Mouse (Mus musculus) E14TG2a.4 (cell line): ENCODE measurements around the gene Olfr1395.

Source experiments
- H3K27me3 ChIP-seq: 2 replicates; pipeline ENCODE4 v1.6.1; 2014; ENCODE audit warnings: low read length, control low read depth; ENCODE audit not compliant: insufficient read depth
- H3K36me3 ChIP-seq: 2 replicates; pipeline ENCODE4 v1.6.1; 2014; ENCODE audit warnings: low read length, control low read depth; ENCODE audit not compliant: insufficient read depth
- H3K4me1 ChIP-seq: replicated peaks from 2 replicates; pipeline ENCODE4 v1.6.1; 2014; ENCODE audit warnings: low read depth, low read length, control low read depth
- H3K4me3 ChIP-seq: replicated peaks from 2 replicates; pipeline ENCODE4 v1.5.1; 2014; ENCODE audit warnings: mild to moderate bottlenecking, low read length
- H3K9me3 ChIP-seq: 2 replicates; pipeline ENCODE4 v1.6.1; 2014; ENCODE audit warnings: low read length, control low read depth
- CTCF ChIP-seq: conservative IDR thresholded peaks from 2 replicates; pipeline ENCODE4 v1.5.1; 2014; ENCODE audit warnings: low read length
- NANOG ChIP-seq: IDR thresholded peaks from 2 replicates; pipeline ENCODE4 v1.6.1; 2014; ENCODE audit warnings: borderline replicate concordance, low read length, mixed read lengths
- POU5F1 ChIP-seq: IDR thresholded peaks from 2 replicates; pipeline ENCODE4 v1.6.1; 2014; ENCODE audit warnings: low read length, borderline replicate concordance

The Olfr1395 gene

GRCm38 (mm10) chr11:49107650-49108537 is 34.2 kb upstream of the Olfr1395 start:
- no peak for TF ChIP-seq POU5F1
- TF ChIP-seq CTCF: no peak
- TF ChIP-seq NANOG: no peak
- no peaks in the 10 kb centered on the region for H3K36me3 ChIP-seq
- no peaks in the 10 kb centered on the region; the same call in 1 of the 2 replicates for H3K27me3 ChIP-seq
- H3K9me3 ChIP-seq: no peaks in the 10 kb centered on the region
- peaks cover 3% of the 10 kb centered on the region for H3K4me1 ChIP-seq
- no peak overlapping the region for H3K4me3 ChIP-seq

- H3K27me3 ChIP-seq: no peaks in the 10 kb centered on the region; the same call in 1 of the 2 replicates
- no peak overlapping the region for H3K4me3 ChIP-seq
- H3K9me3 ChIP-seq: no peaks in the 10 kb centered on the region
- no peaks in the 10 kb centered on the region for H3K4me1 ChIP-seq
- no peaks in the 10 kb centered on the region for H3K36me3 ChIP-seq
- no peak for TF ChIP-seq NANOG
- no peak for TF ChIP-seq POU5F1
- peak; percentile 41 for TF ChIP-seq CTCF
Measured at GRCm38 (mm10) chr11:49108833-49109232, 33.2 kb upstream of the Olfr1395 start.

- Histone ChIP-seq H3K27me3 (no peaks in the 10 kb centered on the region; the same call in 1 of the 2 replicates), H3K9me3 (no peaks in the 10 kb centered on the region), H3K36me3 (no peaks in the 10 kb centered on the region), H3K4me1 (no peaks in the 10 kb centered on the region), H3K4me3 (no peak overlapping the region)
- no peak for TF ChIP-seq NANOG
Measured at GRCm38 (mm10) chr11:49111000-49111399, 31.1 kb upstream of the Olfr1395 start.

- Histone ChIP-seq H3K4me3 (no peak overlapping the region), H3K4me1 (no peaks in the 10 kb centered on the region), H3K9me3 (no peaks in the 10 kb centered on the region), H3K36me3 (no peaks in the 10 kb centered on the region), H3K27me3 (peaks cover 2% of the 10 kb centered on the region; the same call in 1 of the 2 replicates)
- no peak for TF ChIP-seq NANOG
- no peak for TF ChIP-seq CTCF
- no peak for TF ChIP-seq POU5F1
Measured at GRCm38 (mm10) chr11:49112624-49113219, 29.4 kb upstream of the Olfr1395 start.

GRCm38 (mm10) chr11:49114158-49114557 is 27.9 kb upstream of the Olfr1395 start:
- Histone ChIP-seq H3K4me1 (no peaks in the 10 kb centered on the region), H3K36me3 (no peaks in the 10 kb centered on the region), H3K4me3 (no peak overlapping the region), H3K9me3 (no peaks in the 10 kb centered on the region), H3K27me3 (peaks cover 2% of the 10 kb centered on the region; the same call in 1 of the 2 replicates)
- TF ChIP-seq POU5F1: no peak
- no peak for TF ChIP-seq CTCF
- no peak for TF ChIP-seq NANOG

- no peaks in the 10 kb centered on the region for H3K36me3 ChIP-seq
- no peaks in the 10 kb centered on the region for H3K9me3 ChIP-seq
- TF ChIP-seq CTCF (no peak), NANOG (no peak), POU5F1 (no peak)
- peaks cover 2% of the 10 kb centered on the region; the same call in 1 of the 2 replicates for H3K27me3 ChIP-seq
- H3K4me1 ChIP-seq: no peaks in the 10 kb centered on the region
- no peak within 1 kb of the TSS for H3K4me3 ChIP-seq
Measured at GRCm38 (mm10) chr11:49114774-49115173, 27.3 kb upstream of the Olfr1395 start, which contains the start of gene Olfr1396. TSS of gene Olfr1396 (minus strand) at chr11:49114874.

- TF ChIP-seq NANOG (no peak), CTCF (no peak), POU5F1 (no peak)
- H3K36me3 ChIP-seq: no peaks in the 10 kb centered on the region
- no peaks in the 10 kb centered on the region for H3K4me1 ChIP-seq
- no peak overlapping the region for H3K4me3 ChIP-seq
- 0 out of 2 replicates have a peak, but pooled peaks cover 2% of the 10 kb centered on the region for H3K27me3 ChIP-seq
- no peaks in the 10 kb centered on the region for H3K9me3 ChIP-seq
Measured at GRCm38 (mm10) chr11:49119635-49120034, 22.4 kb upstream of the Olfr1395 start.

- H3K4me1 ChIP-seq: no peaks in the 10 kb centered on the region
Measured at GRCm38 (mm10) chr11:49124169-49124568, 17.9 kb upstream of the Olfr1395 start.

GRCm38 (mm10) chr11:49154077-49154476 is 12.0 kb downstream of the Olfr1395 start, which contains the start of gene Olfr1394:
TSS of gene Olfr1394 (plus strand) at chr11:49154377.
- no peaks in the 10 kb centered on the region for H3K36me3 ChIP-seq
- H3K9me3 ChIP-seq: no peaks in the 10 kb centered on the region
- TF ChIP-seq CTCF (no peak), POU5F1 (no peak), NANOG (no peak)
- H3K27me3 ChIP-seq: no peaks in the 10 kb centered on the region
- H3K4me3 ChIP-seq: no peak within 1 kb of the TSS
- no peaks in the 10 kb centered on the region for H3K4me1 ChIP-seq

More at GRCm38 (mm10) chr11:49124169-49124568, 17.9 kb upstream of the Olfr1395 start:
- Histone ChIP-seq H3K4me3 (no peak overlapping the region), H3K9me3 (no peaks in the 10 kb centered on the region), H3K27me3 (no peaks in the 10 kb centered on the region), H3K36me3 (no peaks in the 10 kb centered on the region)
- no peak for TF ChIP-seq NANOG
- TF ChIP-seq POU5F1: no peak
- no peak for TF ChIP-seq CTCF
